Mouse (Mus musculus) embryo, embryonic 10.5 days (tissue): Measurements from ENCODE around the gene Mrps23.

Experiments
- DNase-seq: peaks from one replicate; pipeline ENCODE4 v3.0.0-alpha.2; 2015; ENCODE audit warnings: low spot score

The Mrps23 gene

DNA sequence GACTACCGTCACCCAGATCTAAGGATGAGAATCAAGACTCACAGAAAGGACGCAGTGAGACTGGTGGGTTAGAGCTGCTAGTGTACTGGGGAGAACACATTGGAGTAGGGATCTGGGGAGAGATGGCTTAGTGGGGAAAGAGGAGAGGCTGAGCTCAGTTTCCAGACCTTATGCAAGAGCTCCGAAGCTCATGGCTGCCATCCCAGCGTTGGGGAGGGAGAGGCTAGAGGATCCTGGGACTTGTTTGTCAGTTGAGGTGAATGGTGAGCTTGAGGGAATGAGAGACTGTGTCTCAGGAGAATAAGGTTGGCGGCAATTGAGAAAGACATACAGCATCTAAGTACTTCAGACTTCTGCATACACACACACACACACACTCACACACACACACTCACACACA, 44.4 kb downstream of the Mrps23 start:
- no peak for DNase-seq

DNA sequence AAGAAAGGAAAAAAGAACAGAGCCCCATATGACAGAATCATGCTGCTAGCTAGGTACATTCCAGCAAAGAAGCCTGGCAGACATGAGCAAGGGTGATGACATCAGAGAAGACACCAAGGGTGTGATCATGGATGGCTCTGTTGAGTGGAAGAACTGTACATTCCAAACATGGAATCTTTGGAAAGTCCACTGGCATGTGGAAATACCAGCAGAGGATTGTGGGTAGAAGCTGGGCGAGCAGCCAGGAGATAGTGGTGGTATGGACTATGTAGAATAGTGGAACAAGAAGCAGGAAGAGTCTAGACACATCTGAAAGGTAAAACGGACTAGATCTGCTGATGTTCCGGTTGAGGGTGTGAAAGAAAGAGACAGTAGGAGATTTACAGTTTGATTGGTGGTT, 46.4 kb downstream of the Mrps23 start:
- no peak for DNase-seq

DNA sequence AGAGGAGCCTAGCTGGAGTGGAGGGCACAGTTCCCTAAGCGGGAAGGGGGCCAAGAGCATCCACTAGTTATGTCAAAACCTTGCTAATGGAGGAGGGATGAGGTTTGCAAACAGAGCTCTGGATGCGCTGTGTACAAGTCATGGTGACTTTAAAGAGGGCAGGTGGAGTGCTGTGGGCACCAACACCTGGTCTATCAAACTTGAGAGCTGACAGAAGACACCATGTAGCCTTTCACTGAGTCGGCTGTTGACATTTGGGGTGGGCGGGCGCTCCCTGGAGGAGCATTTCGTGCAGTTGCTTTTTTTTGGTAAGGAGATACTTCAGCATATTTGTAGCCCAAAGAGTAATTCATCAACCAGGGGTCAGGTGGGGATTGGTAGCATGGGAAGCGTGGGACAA, 47.1 kb downstream of the Mrps23 start:
- DNase-seq: no peak

DNA sequence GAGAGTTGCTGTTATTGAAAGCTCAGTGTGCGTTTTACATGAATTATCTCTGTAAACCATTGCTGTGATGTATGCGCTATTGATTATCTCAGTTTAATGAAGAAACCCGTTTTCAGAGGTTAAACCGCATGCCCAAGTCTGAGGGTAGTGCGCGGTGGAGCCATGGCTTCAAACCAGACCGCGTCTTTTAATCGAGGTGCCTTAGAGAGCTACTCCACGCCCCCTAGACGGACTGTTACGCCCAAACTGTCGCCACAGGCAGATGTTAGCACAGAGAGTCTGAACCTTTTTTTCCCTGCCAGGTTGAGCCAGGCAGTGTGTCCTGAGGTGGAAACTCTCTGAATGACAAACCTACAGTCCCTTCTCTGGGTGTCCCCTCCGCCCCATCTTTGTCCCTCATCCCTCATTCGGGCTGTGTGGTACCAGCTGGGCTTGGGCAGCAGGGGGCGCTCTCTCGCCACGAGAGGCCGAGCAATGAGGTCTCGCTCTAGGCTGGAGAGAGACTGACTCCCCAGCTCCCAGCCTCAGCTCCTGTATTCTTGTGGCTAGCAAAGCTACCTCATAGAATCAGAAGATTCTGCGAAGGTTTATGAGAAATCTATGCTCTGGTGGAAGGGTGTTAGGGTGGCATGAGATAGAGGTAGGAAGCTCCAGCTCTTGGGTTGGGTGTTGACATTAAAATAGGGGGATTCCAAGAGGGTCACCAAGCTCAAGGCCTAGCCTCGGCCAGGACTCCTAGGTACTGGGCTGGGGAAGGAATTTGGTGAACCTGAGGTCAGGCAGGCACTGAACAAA, 48.0 kb downstream of the Mrps23 start:
- peak; percentile 91 for DNase-seq

DNA sequence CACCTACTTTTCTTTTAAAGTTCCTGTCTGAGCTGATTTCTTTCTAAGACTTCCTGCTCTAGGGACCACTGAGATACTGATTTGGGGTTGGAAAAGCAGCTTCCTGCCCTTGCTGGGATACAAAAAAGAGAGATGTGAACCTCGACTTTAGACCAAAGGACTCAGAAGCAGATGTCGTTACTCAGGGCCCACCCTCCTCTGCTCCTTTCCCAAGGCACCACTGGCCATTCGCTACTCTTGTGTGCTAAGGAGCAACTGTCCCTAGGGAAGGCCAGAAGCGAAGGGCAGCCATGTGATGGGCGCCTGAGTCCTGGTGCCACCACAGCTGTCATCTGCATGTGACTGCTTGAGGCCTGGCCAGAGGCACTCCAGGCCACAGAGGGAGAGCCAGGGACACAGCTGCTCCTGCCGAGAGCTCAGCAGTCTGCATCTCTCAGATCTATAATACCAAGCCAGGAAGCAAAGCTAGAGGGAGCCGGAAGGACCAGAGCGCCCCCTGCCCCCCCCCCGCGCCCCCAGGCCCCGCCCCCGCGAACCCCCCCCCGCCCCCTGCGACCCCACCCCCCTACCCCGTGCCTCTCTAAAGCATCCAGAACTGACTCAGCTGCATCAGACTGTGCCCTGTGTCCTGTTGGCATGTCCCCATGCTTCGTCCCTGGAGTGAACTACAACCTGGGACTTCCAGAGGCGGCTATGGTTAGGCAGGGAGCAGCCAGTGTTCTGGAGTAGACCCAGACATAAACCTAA, 48.8 kb downstream of the Mrps23 start:
- peak; percentile 54 for DNase-seq

DNA sequence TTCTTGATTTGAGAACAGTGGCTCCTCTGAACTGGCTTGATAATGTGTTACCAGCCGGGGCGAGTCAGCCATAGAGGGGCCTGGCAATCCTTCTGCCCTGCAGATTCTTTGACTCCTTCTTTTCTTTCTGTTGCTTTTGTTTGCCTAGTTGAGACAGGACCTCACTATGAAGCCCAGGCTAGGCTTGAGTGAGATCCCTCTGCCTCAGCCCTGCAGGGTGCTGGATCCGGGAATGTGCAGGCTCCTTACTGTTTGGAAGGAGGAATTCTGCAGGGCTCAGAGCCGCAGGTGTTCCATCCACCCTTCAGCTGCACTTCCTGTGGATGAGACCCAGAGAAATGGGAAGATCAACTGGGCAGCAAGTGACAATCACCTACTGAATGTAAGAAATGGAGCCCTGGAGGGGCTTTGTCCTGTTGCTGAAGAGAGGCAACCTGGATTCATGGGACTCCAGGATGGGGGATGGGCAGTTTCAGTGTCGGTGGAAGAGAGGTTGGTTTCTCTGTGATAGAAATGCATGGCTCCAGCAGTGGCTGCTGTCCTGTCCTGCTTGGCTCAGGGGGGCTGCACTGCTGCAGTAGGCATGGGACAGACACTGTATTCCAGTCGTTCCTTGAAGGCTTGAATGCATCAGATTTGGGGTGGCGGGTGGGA, 49.5 kb downstream of the Mrps23 start:
- no peak for DNase-seq

DNA sequence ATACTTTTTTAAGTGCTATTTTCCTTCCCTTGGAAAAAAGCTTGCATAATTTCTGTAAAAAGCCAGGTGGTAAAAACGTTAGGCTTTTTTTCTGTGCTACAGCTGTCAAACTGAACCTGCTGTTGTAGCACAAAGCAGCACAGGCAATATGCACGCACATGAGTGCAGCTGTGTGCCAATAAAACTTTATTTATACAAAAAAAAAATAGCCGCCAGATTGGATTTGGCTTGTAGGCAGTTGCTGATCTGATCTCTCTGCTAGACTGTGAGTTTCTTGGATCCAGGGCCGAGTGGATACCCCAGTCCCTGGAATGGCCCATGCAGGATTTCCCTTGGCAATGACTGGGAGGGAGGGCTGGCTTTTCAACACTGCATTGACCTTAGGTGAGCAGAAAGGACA, 53.5 kb downstream of the Mrps23 start:
- DNase-seq: no peak

DNA sequence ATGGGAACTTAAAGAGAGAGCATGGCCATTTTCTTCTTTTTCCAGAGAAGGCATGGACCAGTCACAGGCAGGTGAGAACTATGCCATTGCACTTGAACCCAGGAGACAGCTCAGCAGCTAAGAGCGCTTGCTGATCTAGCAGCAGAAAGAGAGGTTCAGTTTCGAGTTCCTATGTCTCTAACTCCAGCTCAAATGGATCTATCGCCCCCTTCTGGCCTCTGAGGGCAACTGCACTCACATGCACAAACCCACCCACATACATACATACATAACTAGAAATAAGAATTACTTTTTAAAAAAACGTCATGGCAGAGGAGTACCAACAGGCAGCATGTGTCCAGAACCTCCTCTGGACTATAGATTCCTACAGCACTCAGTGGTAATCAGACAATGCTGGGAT, 54.0 kb downstream of the Mrps23 start:
- DNase-seq: no peak

DNA sequence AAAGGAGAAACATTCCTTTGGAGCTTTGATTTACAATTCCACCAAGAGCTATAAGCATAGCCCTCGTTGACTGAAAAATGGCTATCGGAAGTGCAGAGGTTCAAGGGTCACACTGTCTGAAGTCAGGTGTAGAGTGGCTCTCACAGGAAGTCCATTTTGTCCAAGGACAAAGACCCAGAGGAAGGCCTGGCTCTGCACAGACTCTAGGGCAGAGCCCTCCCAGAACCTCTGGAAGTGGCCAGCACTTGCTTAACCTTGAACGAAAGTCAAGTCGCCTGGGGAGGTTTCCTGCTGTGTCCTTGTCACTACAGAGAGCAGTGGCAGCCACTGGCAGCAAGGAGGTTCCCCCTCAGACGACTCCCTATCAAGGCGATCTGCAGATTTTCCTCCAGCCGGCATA, 56.3 kb downstream of the Mrps23 start:
- DNase-seq: no peak
